Mouse (Mus musculus): ENCODE data around the gene Gpbar1. TPM values are rescaled to one million over a fixed set of nuclear protein-coding genes. Genes with fewer than 3 reads are reported as not detected.

The Gpbar1 gene
- polyA plus RNA-seq, 1 experiment from 2014 or later: 0.21 TPM

- H3K4me2 ChIP-seq (ENCODE audit: low read depth, low read length): no peak overlapping the region
- ATAC-seq (ENCODE audit: low read depth): no peak
- 63% methylated on average over 4 of the region's 4 CpGs for WGBS
- no peak overlapping the region for H3K9ac ChIP-seq (ENCODE audit: low read depth, low read length)
- H3K9me3 ChIP-seq (ENCODE audit: control insufficient read depth, low read length): no peaks in the 10 kb centered on the region
- no peaks in the 10 kb centered on the region for H3K4me1 ChIP-seq (ENCODE audit: control insufficient read depth, insufficient read depth, low read length)
- no peak for DNase-seq (ENCODE audit: low spot score)
- peaks cover 90% of the 10 kb centered on the region for H3K36me3 ChIP-seq (ENCODE audit: control insufficient read depth, insufficient read depth, low read length)
- H3K27me3 ChIP-seq (replicated peaks; ENCODE audit: control insufficient read depth, insufficient read depth, low read length): no peaks in the 10 kb centered on the region
- no peak overlapping the region for H3K27ac ChIP-seq (replicated peaks; ENCODE audit: low read depth, low read length)
- H3K4me3 ChIP-seq (ENCODE audit: low read depth, low read length): no peak overlapping the region
Observed at GRCm38 (mm10) chr1:74256782-74257181, 21.6 kb upstream of the Gpbar1 start.

DNA sequence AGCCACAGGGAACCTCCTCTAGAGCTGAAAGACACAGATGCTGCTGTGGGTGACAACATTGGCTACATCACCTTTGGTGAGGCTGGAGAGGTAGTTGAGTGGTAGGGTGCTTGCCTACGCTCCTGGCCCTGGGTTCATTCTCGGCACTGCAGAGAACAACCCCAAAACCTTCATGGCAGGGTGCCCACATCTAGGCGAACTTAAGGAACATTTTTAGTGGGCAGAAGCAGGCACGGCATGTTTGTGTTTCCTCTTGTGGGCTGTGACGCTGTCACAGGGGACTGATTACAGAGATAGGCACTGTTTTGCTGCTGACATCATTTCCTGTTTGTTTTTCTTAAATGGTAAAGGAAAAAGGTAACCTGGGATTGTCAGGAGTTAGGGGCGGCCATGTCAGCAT is 15.8 kb upstream of the Gpbar1 start:
- no peak overlapping the region for H3K27ac ChIP-seq (replicated peaks; ENCODE audit: low read depth, low read length)
- no peaks in the 10 kb centered on the region for H3K4me1 ChIP-seq (ENCODE audit: control insufficient read depth, insufficient read depth, low read length)
- H3K4me2 ChIP-seq (ENCODE audit: low read depth, low read length): no peak overlapping the region
- peaks cover 94% of the 10 kb centered on the region for H3K36me3 ChIP-seq (ENCODE audit: control insufficient read depth, insufficient read depth, low read length)
- H3K9ac ChIP-seq (ENCODE audit: low read depth, low read length): no peak overlapping the region
- no peaks in the 10 kb centered on the region for H3K27me3 ChIP-seq (replicated peaks; ENCODE audit: control insufficient read depth, insufficient read depth, low read length)
- no peak overlapping the region for H3K4me3 ChIP-seq (ENCODE audit: low read depth, low read length)
- no peak for DNase-seq (ENCODE audit: low spot score)
- no peak for ATAC-seq (ENCODE audit: low read depth)
- WGBS: 82% methylated on average over 6 of the region's 6 CpGs
- H3K9me3 ChIP-seq (ENCODE audit: control insufficient read depth, low read length): no peaks in the 10 kb centered on the region

DNA sequence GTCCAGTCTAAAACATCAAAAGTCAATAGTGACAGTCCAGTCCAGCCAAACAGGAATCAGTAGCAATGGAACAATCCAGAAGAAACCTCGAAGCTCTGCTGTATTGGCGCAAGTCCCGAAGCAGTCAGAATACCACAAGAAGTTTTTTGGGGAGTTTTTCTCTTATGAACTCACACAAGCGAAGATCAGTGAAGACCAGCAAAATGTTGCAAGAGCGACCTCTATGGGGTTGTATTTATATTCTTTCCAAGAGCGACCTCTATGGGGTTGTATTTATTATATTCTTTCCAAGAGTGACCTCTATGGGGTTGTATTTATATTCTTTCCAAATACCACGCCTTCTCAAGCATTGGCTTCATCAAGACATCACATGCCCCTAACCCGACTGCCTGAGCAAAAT is 9.6 kb upstream of the Gpbar1 start:
- H3K27me3 ChIP-seq (replicated peaks; ENCODE audit: control insufficient read depth, insufficient read depth, low read length): no peaks in the 10 kb centered on the region
- H3K27ac ChIP-seq (replicated peaks; ENCODE audit: low read depth, low read length): no peak overlapping the region
- H3K4me2 ChIP-seq (ENCODE audit: low read depth, low read length): no peak overlapping the region
- H3K9me3 ChIP-seq (ENCODE audit: control insufficient read depth, low read length): no peaks in the 10 kb centered on the region
- DNase-seq (ENCODE audit: low spot score): no peak
- no peak for ATAC-seq (ENCODE audit: low read depth)
- H3K36me3 ChIP-seq (ENCODE audit: control insufficient read depth, insufficient read depth, low read length): peaks cover 54% of the 10 kb centered on the region
- H3K4me1 ChIP-seq (ENCODE audit: control insufficient read depth, insufficient read depth, low read length): no peaks in the 10 kb centered on the region
- WGBS: 88% methylated on average over 8 of the region's 8 CpGs
- H3K4me3 ChIP-seq (ENCODE audit: low read depth, low read length): no peak overlapping the region
- H3K9ac ChIP-seq (ENCODE audit: low read depth, low read length): no peak overlapping the region

- 73% methylated on average over 4 of the region's 4 CpGs for WGBS
Observed at GRCm38 (mm10) chr1:74271659-74272058, 6.7 kb upstream of the Gpbar1 start.

GRCm38 (mm10) chr1:74275015-74275414 is 3.3 kb upstream of the Gpbar1 start:
- H3K27me3 ChIP-seq (replicated peaks; ENCODE audit: control insufficient read depth, insufficient read depth, low read length): no peaks in the 10 kb centered on the region
- DNase-seq (ENCODE audit: low spot score): peak; percentile 32

More at GRCm38 (mm10) chr1:74271659-74272058, 6.7 kb upstream of the Gpbar1 start:
- no peak for DNase-seq (ENCODE audit: low spot score)
- no peak overlapping the region for H3K4me3 ChIP-seq (ENCODE audit: low read depth, low read length)
- no peak overlapping the region for H3K9ac ChIP-seq (ENCODE audit: low read depth, low read length)
- no peak overlapping the region for H3K4me2 ChIP-seq (ENCODE audit: low read depth, low read length)
- peaks cover 25% of the 10 kb centered on the region for H3K36me3 ChIP-seq (ENCODE audit: control insufficient read depth, insufficient read depth, low read length)
- 0 out of 2 replicates have a peak, but pooled peaks cover 9% of the 10 kb centered on the region for H3K4me1 ChIP-seq (ENCODE audit: control insufficient read depth, insufficient read depth, low read length)
- no peaks in the 10 kb centered on the region for H3K9me3 ChIP-seq (ENCODE audit: control insufficient read depth, low read length)
- no peaks in the 10 kb centered on the region for H3K27me3 ChIP-seq (replicated peaks; ENCODE audit: control insufficient read depth, insufficient read depth, low read length)
- no peak overlapping the region for H3K27ac ChIP-seq (replicated peaks; ENCODE audit: low read depth, low read length)
- no peak for ATAC-seq (ENCODE audit: low read depth)

DNA sequence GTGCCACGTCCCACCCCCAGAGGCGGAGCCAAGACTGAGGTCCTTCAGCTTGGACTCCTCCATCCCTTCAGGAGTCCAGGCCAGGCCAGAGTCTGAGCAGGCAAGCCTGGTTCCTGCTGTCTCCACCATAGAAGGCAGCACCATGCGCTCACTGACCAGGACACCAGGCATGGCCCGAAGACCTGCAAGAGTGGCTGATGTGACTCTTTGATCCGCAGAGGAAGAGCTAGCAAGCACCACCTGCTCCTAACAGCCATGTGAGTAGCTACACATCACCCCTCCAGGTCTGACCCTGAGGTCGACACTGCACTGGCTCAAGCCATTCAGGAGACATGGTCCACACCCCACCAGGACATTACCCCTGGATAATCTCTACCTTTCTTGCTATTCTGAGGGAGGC is 1.3 kb upstream of the Gpbar1 start:
- Histone ChIP-seq H3K4me2 (ENCODE audit: low read depth, low read length) (no peak overlapping the region), H3K27ac (replicated peaks; ENCODE audit: low read depth, low read length) (no peak overlapping the region), H3K4me1 (ENCODE audit: control insufficient read depth, insufficient read depth, low read length) (0 out of 2 replicates have a peak, but pooled peaks cover 9% of the 10 kb centered on the region), H3K27me3 (replicated peaks; ENCODE audit: control insufficient read depth, insufficient read depth, low read length) (no peaks in the 10 kb centered on the region), H3K9ac (ENCODE audit: low read depth, low read length) (no peak overlapping the region), H3K9me3 (ENCODE audit: control insufficient read depth, low read length) (no peaks in the 10 kb centered on the region), H3K36me3 (ENCODE audit: control insufficient read depth, insufficient read depth, low read length) (peaks cover 32% of the 10 kb centered on the region), H3K4me3 (ENCODE audit: low read depth, low read length) (no peak overlapping the region)
- WGBS: 67% methylated on average over 6 of the region's 6 CpGs
- DNase-seq (ENCODE audit: low spot score) (no peak), ATAC-seq (ENCODE audit: low read depth) (no peak)

More at GRCm38 (mm10) chr1:74275015-74275414, 3.3 kb upstream of the Gpbar1 start:
- H3K9me3 ChIP-seq (ENCODE audit: control insufficient read depth, low read length): no peaks in the 10 kb centered on the region
- H3K27ac ChIP-seq (replicated peaks; ENCODE audit: low read depth, low read length): no peak overlapping the region; the same call in 1 of the 2 replicates
- H3K4me2 ChIP-seq (ENCODE audit: low read depth, low read length): no peak overlapping the region
- WGBS: 11% methylated on average over 9 of the region's 9 CpGs
- peaks cover 14% of the 10 kb centered on the region for H3K36me3 ChIP-seq (ENCODE audit: control insufficient read depth, insufficient read depth, low read length)
- peak overlapping the region; percentile 1; the same call in 1 of the 2 replicates for H3K9ac ChIP-seq (ENCODE audit: low read depth, low read length)
- no peak overlapping the region for H3K4me3 ChIP-seq (ENCODE audit: low read depth, low read length)
- 0 out of 2 replicates have a peak, but pooled peaks cover 9% of the 10 kb centered on the region for H3K4me1 ChIP-seq (ENCODE audit: control insufficient read depth, insufficient read depth, low read length)
- peak; percentile 45; the same call in 1 of the 2 replicates for ATAC-seq (ENCODE audit: low read depth)

DNA sequence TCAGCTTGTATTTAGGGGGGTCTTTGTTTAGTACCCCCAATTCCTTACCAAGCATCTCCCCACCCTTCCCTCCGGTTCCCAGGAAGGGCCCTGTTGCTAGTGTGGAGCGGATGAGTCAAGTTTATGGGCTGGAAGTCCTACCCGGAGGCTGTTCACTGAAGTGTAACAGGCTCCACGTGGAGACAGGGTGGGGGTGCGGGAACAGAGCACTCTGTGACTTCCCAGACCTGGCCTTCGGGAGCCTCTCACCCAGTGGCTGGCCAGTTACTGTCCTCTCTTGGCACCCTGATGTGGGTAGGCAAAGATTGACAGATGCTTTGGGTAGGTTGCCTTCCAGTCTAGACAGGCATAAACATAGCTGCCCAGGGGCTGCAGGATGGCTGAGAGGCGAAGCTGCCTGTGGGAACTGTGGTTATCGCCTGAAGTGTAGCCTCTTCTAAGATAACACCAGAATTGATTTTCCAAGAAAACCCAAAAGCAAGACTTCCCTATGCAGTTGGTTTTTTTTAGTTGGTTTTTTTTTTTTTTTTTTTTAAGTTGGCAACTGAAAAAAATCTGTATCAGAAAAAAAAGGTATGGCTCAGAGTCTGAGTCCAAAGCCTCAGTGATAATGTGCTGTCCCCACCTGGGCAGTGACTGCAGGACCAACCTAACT is 340 bp upstream of the Gpbar1 start:
- 61% methylated on average over 8 of the region's 8 CpGs for WGBS
- DNase-seq (ENCODE audit: low spot score): no peak
- Histone ChIP-seq H3K9ac (ENCODE audit: low read depth, low read length) (no peak overlapping the region), H3K36me3 (ENCODE audit: control insufficient read depth, insufficient read depth, low read length) (peaks cover 42% of the 10 kb centered on the region), H3K4me1 (ENCODE audit: control insufficient read depth, insufficient read depth, low read length) (0 out of 2 replicates have a peak, but pooled peaks cover 9% of the 10 kb centered on the region), H3K27ac (replicated peaks; ENCODE audit: low read depth, low read length) (no peak overlapping the region), H3K9me3 (ENCODE audit: control insufficient read depth, low read length) (no peaks in the 10 kb centered on the region), H3K4me2 (ENCODE audit: low read depth, low read length) (no peak overlapping the region), H3K4me3 (ENCODE audit: low read depth, low read length) (no peak overlapping the region), H3K27me3 (replicated peaks; ENCODE audit: control insufficient read depth, insufficient read depth, low read length) (no peaks in the 10 kb centered on the region)
- ATAC-seq (ENCODE audit: low read depth): no peak

GRCm38 (mm10) chr1:74278988-74279387 is 638 bp downstream of the Gpbar1 start:
- H3K27ac ChIP-seq (replicated peaks; ENCODE audit: low read depth, low read length): no peak overlapping the region
- no peak overlapping the region for H3K9ac ChIP-seq (ENCODE audit: low read depth, low read length)
- no peaks in the 10 kb centered on the region for H3K9me3 ChIP-seq (ENCODE audit: control insufficient read depth, low read length)
- no peak overlapping the region for H3K4me3 ChIP-seq (ENCODE audit: low read depth, low read length)
- H3K4me1 ChIP-seq (ENCODE audit: control insufficient read depth, insufficient read depth, low read length): peaks cover 13% of the 10 kb centered on the region; the same call in 1 of the 2 replicates
- WGBS: 88% methylated on average over 11 of the region's 11 CpGs
- H3K27me3 ChIP-seq (replicated peaks; ENCODE audit: control insufficient read depth, insufficient read depth, low read length): no peaks in the 10 kb centered on the region
- H3K4me2 ChIP-seq (ENCODE audit: low read depth, low read length): no peak overlapping the region
- ATAC-seq (ENCODE audit: low read depth): no peak
- DNase-seq (ENCODE audit: low spot score): no peak
- H3K36me3 ChIP-seq (ENCODE audit: control insufficient read depth, insufficient read depth, low read length): peaks cover 45% of the 10 kb centered on the region

Measured in embryonic facial prominence, embryonic 14.5 days (tissue).